Mouse (Mus musculus): Measurements from ENCODE around the gene Zfp36l2. TPM values are rescaled to one million over a fixed set of nuclear protein-coding genes. Genes with fewer than 3 reads are reported as not detected.
"Not testable (repeated sequence)": the region's sequence is repeated elsewhere in the genome, so short reads cannot be mapped to it uniquely, and the experiment has no call there.

Gene Zfp36l2
- polyA plus RNA-seq, 1 experiment = 5.4 TPM

DNA sequence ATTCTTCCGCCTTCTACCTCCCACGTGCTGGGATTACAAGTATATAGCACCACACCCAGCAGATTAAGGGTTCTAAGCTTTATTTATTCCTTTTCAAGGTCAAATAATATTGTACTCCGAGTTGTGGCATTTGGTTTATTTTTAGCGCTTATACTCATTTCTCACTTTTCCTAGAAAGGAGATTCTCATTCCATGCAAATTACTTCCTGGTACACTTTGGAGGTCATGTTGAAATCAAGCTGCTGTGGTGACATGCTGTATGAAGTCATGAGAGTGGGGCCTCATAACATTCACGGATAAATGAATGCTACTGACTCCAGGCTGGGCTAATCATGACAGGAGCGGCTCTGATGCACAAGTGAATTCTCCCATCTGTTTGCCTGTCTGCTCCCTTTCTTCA lies 38.9 kb upstream of the Zfp36l2 start:
- TF ChIP-seq CTCF (IDR thresholded peaks at IDR 0.05; ENCODE audit: control insufficient read depth, insufficient read depth, insufficient replicate concordance, low read depth, low read length) (no peak), POLR2A (IDR thresholded peaks at IDR 0.05; ENCODE audit: control insufficient read depth, low read depth, low read length) (no peak)
- Histone ChIP-seq H3K27ac (ENCODE audit: control insufficient read depth, insufficient read depth, low read depth, low read length) (no peak overlapping the region), H3K36me3 (ENCODE audit: control insufficient read depth, insufficient read depth, low read length) (peaks cover 2% of the 10 kb centered on the region; the same call in 1 of the 2 replicates), H3K4me1 (ENCODE audit: control insufficient read depth, insufficient read depth, low read length) (no peaks in the 10 kb centered on the region), H3K27me3 (ENCODE audit: control insufficient read depth, insufficient read depth, low read length) (no peaks in the 10 kb centered on the region), H3K4me3 (ENCODE audit: control insufficient read depth, low read depth, low read length) (no peak overlapping the region)

DNA sequence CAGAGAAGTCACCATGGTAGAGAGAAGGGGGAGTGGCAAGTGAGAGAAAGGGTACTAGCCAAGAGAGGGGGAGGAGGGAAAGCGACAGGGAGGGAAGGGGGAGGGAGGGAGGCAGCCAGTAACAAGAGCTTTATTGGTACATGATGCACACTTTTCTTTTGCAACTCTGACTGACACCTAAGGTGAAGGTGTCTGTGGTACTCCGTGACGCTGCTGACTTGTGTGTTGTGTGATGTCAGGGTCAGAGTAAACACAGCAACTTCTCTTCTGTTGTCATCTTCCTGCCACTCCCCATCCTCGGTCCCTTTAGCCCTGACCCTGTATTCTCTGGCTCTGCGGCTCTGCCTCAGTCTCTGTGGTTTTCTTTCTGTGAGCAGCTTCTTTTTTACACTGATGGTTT lies 38.5 kb upstream of the Zfp36l2 start:
- H3K36me3 ChIP-seq (ENCODE audit: control insufficient read depth, insufficient read depth, low read length) = peaks cover 2% of the 10 kb centered on the region; the same call in 1 of the 2 replicates
- TF ChIP-seq POLR2A (IDR thresholded peaks at IDR 0.05; ENCODE audit: control insufficient read depth, low read depth, low read length) (no peak), CTCF (IDR thresholded peaks at IDR 0.05; ENCODE audit: control insufficient read depth, insufficient read depth, insufficient replicate concordance, low read depth, low read length) (no peak)

DNA sequence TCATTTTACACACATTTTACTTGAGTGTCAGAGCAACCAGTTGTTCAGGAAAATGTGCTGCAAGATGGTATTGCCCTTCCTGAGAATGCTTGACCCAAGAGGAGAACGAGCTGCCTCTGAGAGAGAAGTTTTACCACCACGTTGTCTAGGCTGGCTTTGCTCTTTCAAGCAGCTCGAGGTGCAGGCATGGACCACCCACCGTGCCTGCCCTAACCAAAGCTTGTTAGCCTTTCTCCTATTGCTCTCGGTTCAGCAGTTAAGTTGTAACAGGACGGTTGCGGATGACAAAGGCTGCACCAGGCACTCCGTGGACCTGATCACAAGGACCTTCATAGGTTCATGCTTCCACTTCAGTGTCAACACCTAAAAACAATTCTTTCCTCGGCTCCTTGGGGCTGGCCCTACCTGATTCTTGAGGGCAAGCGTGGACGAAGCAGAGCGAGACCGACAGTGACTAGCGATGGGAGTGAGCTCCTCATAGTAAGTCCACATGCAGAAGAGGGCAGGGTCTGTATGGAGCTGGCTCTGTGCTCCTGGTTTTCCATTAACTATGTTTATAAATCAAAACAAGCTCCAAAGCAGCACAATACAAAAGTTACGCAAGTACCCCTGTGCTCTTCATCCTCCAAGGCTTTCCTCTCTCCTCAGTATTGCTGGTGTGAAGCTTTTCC lies 36.6 kb upstream of the Zfp36l2 start:
- no peak overlapping the region for H3K27ac ChIP-seq (ENCODE audit: control insufficient read depth, insufficient read depth, low read depth, low read length)
- H3K27me3 ChIP-seq (ENCODE audit: control insufficient read depth, insufficient read depth, low read length) = no peaks in the 10 kb centered on the region
- H3K4me3 ChIP-seq (ENCODE audit: control insufficient read depth, low read depth, low read length) = no peak overlapping the region
- H3K4me1 ChIP-seq (ENCODE audit: control insufficient read depth, insufficient read depth, low read length) = no peaks in the 10 kb centered on the region
- TF ChIP-seq POLR2A (IDR thresholded peaks at IDR 0.05; ENCODE audit: control insufficient read depth, low read depth, low read length) (no peak), CTCF (IDR thresholded peaks at IDR 0.05; ENCODE audit: control insufficient read depth, insufficient read depth, insufficient replicate concordance, low read depth, low read length) (no peak)
- H3K36me3 ChIP-seq (ENCODE audit: control insufficient read depth, insufficient read depth, low read length) = no peaks in the 10 kb centered on the region

More for the DNA sequence above, 38.5 kb upstream of the Zfp36l2 start:
- H3K4me3 ChIP-seq (ENCODE audit: control insufficient read depth, low read depth, low read length) = no peak overlapping the region
- H3K4me1 ChIP-seq (ENCODE audit: control insufficient read depth, insufficient read depth, low read length) = no peaks in the 10 kb centered on the region
- no peaks in the 10 kb centered on the region for H3K27me3 ChIP-seq (ENCODE audit: control insufficient read depth, insufficient read depth, low read length)
- no peak overlapping the region for H3K27ac ChIP-seq (ENCODE audit: control insufficient read depth, insufficient read depth, low read depth, low read length)

DNA sequence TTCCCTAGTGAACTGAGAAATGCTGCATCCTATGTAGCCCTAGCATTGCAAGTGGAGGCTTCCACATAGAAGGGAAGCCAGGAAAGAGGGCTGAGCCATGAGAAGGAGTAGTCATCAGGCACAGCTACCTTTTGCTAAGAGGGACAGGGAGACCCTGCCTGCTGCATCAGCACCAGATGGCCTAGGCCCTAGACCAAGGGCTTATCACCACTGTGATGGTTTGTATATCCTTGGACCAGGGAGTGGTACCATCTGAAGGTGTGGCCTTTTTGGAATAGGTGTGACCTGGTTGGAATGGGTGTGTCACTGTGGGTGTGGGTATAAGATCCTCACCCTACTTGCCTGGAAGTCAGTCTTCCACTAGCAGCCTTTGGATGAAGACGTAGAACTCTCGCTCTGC lies 31.1 kb upstream of the Zfp36l2 start:
- not testable (repeated sequence) for H3K36me3 ChIP-seq (ENCODE audit: control insufficient read depth, insufficient read depth, low read length); H3K4me3 ChIP-seq (ENCODE audit: control insufficient read depth, low read depth, low read length); H3K4me1 ChIP-seq (ENCODE audit: control insufficient read depth, insufficient read depth, low read length); H3K27me3 ChIP-seq (ENCODE audit: control insufficient read depth, insufficient read depth, low read length); H3K27ac ChIP-seq (ENCODE audit: control insufficient read depth, insufficient read depth, low read depth, low read length)

DNA sequence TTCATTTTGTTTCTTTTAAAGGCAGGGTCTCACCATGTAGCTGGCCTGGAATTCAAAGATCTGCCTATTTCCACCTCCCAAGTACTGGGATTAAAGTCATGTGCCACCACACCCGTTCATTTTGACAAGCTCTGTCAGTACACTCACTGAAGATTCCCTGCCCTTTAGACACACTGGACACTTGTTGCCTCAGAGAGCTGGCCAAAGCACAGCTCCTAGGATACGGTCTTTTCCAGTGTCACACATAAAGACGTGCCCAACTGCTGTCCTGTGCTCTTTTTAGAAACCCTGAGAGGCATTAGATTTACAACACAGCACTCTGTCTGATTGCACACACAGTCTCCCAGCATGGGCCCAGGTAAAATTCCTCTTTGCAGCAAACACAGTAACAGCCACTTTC lies 29.9 kb upstream of the Zfp36l2 start:
- Histone ChIP-seq H3K36me3 (ENCODE audit: control insufficient read depth, insufficient read depth, low read length) (no peaks in the 10 kb centered on the region), H3K27ac (ENCODE audit: control insufficient read depth, insufficient read depth, low read depth, low read length) (no peak overlapping the region), H3K4me3 (ENCODE audit: control insufficient read depth, low read depth, low read length) (no peak overlapping the region), H3K27me3 (ENCODE audit: control insufficient read depth, insufficient read depth, low read length) (no peaks in the 10 kb centered on the region), H3K4me1 (ENCODE audit: control insufficient read depth, insufficient read depth, low read length) (no peaks in the 10 kb centered on the region)
- TF ChIP-seq CTCF (IDR thresholded peaks at IDR 0.05; ENCODE audit: control insufficient read depth, insufficient read depth, insufficient replicate concordance, low read depth, low read length) (no peak), POLR2A (IDR thresholded peaks at IDR 0.05; ENCODE audit: control insufficient read depth, low read depth, low read length) (no peak)

DNA sequence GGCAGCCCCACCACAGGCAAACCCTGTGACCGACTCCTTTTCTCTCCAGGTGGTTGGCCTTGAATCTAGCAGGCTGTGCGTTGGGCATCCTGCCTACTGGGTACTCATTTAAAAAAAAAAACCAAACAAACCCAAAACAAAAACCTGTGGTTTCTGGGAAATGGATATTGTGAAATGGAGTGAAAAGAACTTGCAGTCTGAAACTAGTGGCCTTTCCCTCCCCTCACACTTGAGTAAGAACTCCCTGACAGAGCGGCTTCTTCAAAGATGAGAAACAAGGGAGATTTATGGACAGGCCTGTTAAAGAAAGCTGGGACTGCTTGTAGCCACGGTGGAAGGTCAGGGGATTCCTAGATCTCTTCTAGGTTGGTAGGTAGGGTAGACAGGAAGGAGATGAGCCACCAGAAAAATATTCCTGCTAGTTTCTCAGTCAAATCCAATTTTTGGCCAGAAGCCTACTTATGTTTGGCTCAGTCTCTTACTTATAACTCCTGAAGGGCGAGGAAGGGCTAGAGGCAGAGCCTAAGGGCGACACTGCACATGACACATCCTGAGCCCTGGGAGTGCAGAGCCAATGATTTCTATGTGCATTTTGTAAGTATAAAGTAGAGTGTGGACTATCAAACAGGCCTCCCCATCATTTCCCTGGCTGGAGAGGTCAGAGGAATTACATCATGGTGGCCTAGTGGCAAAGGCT lies 27.7 kb upstream of the Zfp36l2 start:
- TF ChIP-seq CTCF (IDR thresholded peaks at IDR 0.05; ENCODE audit: control insufficient read depth, insufficient read depth, insufficient replicate concordance, low read depth, low read length) (no peak), POLR2A (IDR thresholded peaks at IDR 0.05; ENCODE audit: control insufficient read depth, low read depth, low read length) (no peak)
- Histone ChIP-seq H3K27me3 (ENCODE audit: control insufficient read depth, insufficient read depth, low read length) (no peaks in the 10 kb centered on the region), H3K4me3 (ENCODE audit: control insufficient read depth, low read depth, low read length) (no peak overlapping the region), H3K4me1 (ENCODE audit: control insufficient read depth, insufficient read depth, low read length) (no peaks in the 10 kb centered on the region), H3K36me3 (ENCODE audit: control insufficient read depth, insufficient read depth, low read length) (no peaks in the 10 kb centered on the region), H3K27ac (ENCODE audit: control insufficient read depth, insufficient read depth, low read depth, low read length) (no peak overlapping the region)

DNA sequence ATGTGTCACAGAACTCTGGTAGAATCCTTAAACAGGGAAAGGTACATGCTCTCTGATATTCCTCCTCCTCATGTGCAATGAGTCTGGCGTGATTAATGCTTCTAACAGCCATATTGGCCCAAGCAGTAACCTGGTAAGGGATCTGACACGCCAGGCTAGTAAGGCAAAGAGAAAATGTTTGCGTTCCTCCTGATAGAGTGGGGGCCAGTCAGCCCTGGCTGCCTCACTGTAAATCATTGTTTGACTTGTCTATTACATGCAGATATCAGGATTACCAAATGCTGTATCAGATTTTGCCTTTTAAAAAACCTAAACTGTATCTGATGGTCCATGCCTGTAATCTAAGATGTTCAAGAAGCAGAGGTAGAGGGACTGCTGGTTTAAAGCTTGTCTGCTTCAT lies 25.7 kb upstream of the Zfp36l2 start:
- no peaks in the 10 kb centered on the region for H3K4me1 ChIP-seq (ENCODE audit: control insufficient read depth, insufficient read depth, low read length)
- H3K36me3 ChIP-seq (ENCODE audit: control insufficient read depth, insufficient read depth, low read length) = no peaks in the 10 kb centered on the region
- H3K4me3 ChIP-seq (ENCODE audit: control insufficient read depth, low read depth, low read length) = no peak overlapping the region
- H3K27me3 ChIP-seq (ENCODE audit: control insufficient read depth, insufficient read depth, low read length) = no peaks in the 10 kb centered on the region
- no peak for TF ChIP-seq POLR2A (IDR thresholded peaks at IDR 0.05; ENCODE audit: control insufficient read depth, low read depth, low read length)
- TF ChIP-seq CTCF (IDR thresholded peaks at IDR 0.05; ENCODE audit: control insufficient read depth, insufficient read depth, insufficient replicate concordance, low read depth, low read length) = no peak
- H3K27ac ChIP-seq (ENCODE audit: control insufficient read depth, insufficient read depth, low read depth, low read length) = no peak overlapping the region
